Mouse (Mus musculus): ENCODE data around the gene Tbc1d10a. TPM values are rescaled to one million over a fixed set of nuclear protein-coding genes. Genes with fewer than 3 reads are reported as not detected.

The Tbc1d10a gene
- polyA plus RNA-seq, 1 experiment from 2014 or later, result 15.6 TPM

DNA sequence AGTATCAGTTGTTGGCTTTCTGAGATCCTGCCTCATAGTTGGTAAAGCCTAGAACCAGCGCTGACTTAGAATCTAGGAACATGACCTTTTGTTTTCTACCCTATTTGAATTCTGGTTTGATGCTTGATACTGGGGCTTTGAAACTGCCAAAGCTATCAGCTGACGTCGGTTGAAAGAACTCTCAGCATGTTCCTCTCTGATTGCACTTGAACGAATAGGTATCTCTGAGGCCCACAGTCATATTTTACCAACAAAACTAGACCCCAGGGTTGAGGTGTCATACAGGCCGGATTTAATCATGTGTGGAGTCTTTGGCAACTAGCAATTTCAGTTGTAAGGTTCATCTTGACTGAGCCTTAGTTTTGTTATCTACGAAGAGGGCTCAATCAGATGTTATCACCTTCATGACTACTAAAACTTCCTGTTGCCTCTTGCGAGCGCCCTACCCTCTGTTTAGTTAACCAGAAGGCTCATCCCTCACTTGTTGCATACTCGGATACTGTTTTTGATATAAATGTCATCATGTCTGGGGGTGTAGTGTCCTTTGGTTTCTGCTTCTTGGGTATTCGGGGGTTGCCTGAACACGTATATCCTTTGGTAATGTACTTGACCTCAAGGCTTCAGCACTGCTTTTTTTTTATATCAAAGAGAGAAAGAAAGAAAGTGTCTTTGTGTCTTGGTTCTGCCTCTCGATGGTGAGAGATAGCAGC is 16.6 kb downstream of the Tbc1d10a start:
- H3K9ac ChIP-seq, result no peak overlapping the region
- 62% methylated on average over 12 of the region's 12 CpGs for WGBS
- no peak overlapping the region for H3K4me3 ChIP-seq
- H3K36me3 ChIP-seq, result peaks cover 25% of the 10 kb centered on the region; the same call in 1 of the 2 replicates
- ATAC-seq (ENCODE audit: insufficient number of reproducible peaks, low FRiP score), result no peak
- no peaks in the 10 kb centered on the region for H3K27me3 ChIP-seq (replicated peaks)
- peaks cover 30% of the 10 kb centered on the region for H3K4me1 ChIP-seq (replicated peaks)
- no peak overlapping the region for H3K4me2 ChIP-seq
- peak overlapping the region; percentile 69 for H3K27ac ChIP-seq (ENCODE audit: poor library complexity, severe bottlenecking)
- H3K9me3 ChIP-seq (replicated peaks), result no peaks in the 10 kb centered on the region

GRCm38 (mm10) chr11:4203705-4204074 is 17.1 kb downstream of the Tbc1d10a start:
- Histone ChIP-seq H3K27me3 (replicated peaks) (no peaks in the 10 kb centered on the region), H3K9me3 (replicated peaks) (no peaks in the 10 kb centered on the region), H3K27ac (ENCODE audit: poor library complexity, severe bottlenecking) (peak overlapping the region; percentile 69), H3K9ac (no peak overlapping the region), H3K4me2 (no peak overlapping the region), H3K4me1 (replicated peaks) (peaks cover 30% of the 10 kb centered on the region), H3K4me3 (no peak overlapping the region), H3K36me3 (peaks cover 28% of the 10 kb centered on the region; the same call in 1 of the 2 replicates)
- ATAC-seq (ENCODE audit: insufficient number of reproducible peaks, low FRiP score), result peak; percentile 72; the same call in 1 of the 2 replicates
- WGBS, result 39% methylated on average over 2 of the region's 2 CpGs

GRCm38 (mm10) chr11:4205097-4205655 is 18.6 kb downstream of the Tbc1d10a start:
- Histone ChIP-seq H3K4me1 (replicated peaks) (peaks cover 30% of the 10 kb centered on the region), H3K36me3 (peaks cover 37% of the 10 kb centered on the region), H3K27me3 (replicated peaks) (no peaks in the 10 kb centered on the region), H3K4me3 (no peak overlapping the region), H3K9me3 (replicated peaks) (no peaks in the 10 kb centered on the region), H3K4me2 (no peak overlapping the region), H3K9ac (no peak overlapping the region), H3K27ac (ENCODE audit: poor library complexity, severe bottlenecking) (no peak overlapping the region)
- 78% methylated on average over 5 of the region's 5 CpGs for WGBS
- ATAC-seq (ENCODE audit: insufficient number of reproducible peaks, low FRiP score), result no peak

DNA sequence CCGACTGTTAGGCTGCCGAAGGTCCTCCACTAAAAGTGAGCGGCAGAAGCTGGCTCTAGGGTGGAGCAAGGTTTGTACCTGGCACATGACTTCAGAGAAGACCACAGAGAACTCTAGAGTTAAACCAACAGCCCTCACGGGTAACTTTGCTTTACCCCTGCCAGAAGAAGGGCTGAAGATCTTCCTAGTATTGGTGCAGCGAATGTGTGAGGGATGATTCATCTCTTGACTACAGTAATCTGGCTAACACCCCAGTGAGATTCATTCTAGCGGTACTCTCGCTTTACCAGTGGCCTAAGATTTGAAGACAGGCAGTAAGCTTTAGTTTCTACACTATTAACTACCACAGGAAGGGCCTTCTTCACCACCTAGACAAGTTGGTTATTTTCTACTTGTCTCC is 19.4 kb downstream of the Tbc1d10a start:
- Histone ChIP-seq H3K36me3 (peaks cover 44% of the 10 kb centered on the region), H3K4me1 (replicated peaks) (peaks cover 30% of the 10 kb centered on the region), H3K9me3 (replicated peaks) (no peaks in the 10 kb centered on the region), H3K27ac (ENCODE audit: poor library complexity, severe bottlenecking) (no peak overlapping the region), H3K4me2 (no peak overlapping the region), H3K9ac (no peak overlapping the region), H3K4me3 (no peak overlapping the region), H3K27me3 (replicated peaks) (no peaks in the 10 kb centered on the region)
- ATAC-seq (ENCODE audit: insufficient number of reproducible peaks, low FRiP score), result no peak
- 84% methylated on average over 7 of the region's 7 CpGs for WGBS

DNA sequence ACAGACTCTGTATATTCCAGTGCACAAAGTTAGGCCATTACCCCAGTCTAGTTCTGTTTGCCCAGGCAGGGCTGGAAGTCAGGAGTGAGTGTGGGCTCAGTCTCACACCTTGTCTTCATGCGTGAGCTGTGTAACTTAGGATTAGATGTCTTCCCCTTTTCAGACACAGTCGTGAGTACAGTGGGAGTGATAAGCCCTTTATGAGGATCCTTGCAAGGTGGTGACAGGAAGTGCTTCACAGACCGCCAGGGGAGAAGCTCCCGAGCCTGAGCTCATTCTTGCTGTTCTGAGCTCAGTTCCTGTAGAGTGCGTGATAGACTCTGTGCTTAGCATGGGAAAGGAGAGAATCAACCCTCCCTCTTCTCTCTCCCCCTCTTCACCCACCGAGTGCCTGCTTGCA is 20.0 kb downstream of the Tbc1d10a start:
- H3K27me3 ChIP-seq (replicated peaks), result no peaks in the 10 kb centered on the region
- WGBS, result 42% methylated on average over 6 of the region's 6 CpGs
- no peak for ATAC-seq (ENCODE audit: insufficient number of reproducible peaks, low FRiP score)
- no peak overlapping the region for H3K4me3 ChIP-seq
- peaks cover 47% of the 10 kb centered on the region for H3K36me3 ChIP-seq
- H3K4me1 ChIP-seq (replicated peaks), result peaks cover 30% of the 10 kb centered on the region
- no peak overlapping the region for H3K4me2 ChIP-seq
- no peak overlapping the region for H3K9ac ChIP-seq
- no peaks in the 10 kb centered on the region for H3K9me3 ChIP-seq (replicated peaks)
- no peak overlapping the region for H3K27ac ChIP-seq (ENCODE audit: poor library complexity, severe bottlenecking)

DNA sequence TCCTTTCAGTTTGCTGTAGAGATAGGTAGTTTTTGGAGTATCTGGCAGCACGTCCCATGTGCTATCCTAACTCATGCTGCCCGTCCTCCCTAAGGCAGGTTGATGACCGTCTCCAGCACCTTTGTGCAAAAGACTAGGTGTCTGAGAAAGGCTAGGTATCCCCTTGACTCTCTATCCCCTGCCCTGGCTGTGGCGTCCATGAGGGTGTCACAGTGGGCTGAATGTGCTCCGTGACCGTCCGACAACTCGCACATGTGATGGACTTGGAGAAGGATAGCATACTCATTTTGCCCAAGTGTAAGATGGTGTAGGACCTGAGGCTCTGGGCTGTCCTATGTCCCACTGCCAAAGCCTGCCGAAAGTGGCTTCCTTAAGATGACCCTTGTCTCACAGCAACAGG is 21.1 kb downstream of the Tbc1d10a start:
- H3K9me3 ChIP-seq (replicated peaks), result no peaks in the 10 kb centered on the region
- 84% methylated on average over 9 of the region's 9 CpGs for WGBS
- no peak overlapping the region for H3K4me3 ChIP-seq
- H3K9ac ChIP-seq, result no peak overlapping the region
- H3K4me2 ChIP-seq, result no peak overlapping the region
- H3K36me3 ChIP-seq, result peaks cover 56% of the 10 kb centered on the region
- no peaks in the 10 kb centered on the region for H3K27me3 ChIP-seq (replicated peaks)
- ATAC-seq (ENCODE audit: insufficient number of reproducible peaks, low FRiP score), result no peak
- H3K4me1 ChIP-seq (replicated peaks), result peaks cover 25% of the 10 kb centered on the region
- no peak overlapping the region for H3K27ac ChIP-seq (ENCODE audit: poor library complexity, severe bottlenecking)

DNA sequence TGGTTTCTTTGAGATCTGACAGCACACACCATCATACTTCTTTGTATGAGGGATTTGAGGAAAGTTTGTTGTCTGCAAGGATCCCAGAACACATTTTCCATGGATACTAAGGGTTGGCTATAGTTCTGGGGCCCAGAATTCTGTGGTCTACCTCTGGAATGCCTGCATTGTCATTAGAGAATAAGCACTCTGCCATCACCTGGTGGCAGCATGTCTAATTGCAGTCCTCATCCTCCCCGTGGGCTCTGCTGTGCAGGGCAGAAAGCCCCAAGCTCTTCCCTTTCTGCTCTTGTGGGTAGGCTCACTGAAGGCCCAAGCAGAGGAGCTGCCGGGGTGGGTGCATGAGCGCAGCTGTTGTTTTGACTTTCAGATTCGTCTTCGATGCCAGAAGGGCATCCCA is 23.0 kb downstream of the Tbc1d10a start:
- ATAC-seq (ENCODE audit: insufficient number of reproducible peaks, low FRiP score), result no peak
- 71% methylated on average over 5 of the region's 5 CpGs for WGBS
- H3K36me3 ChIP-seq, result peaks cover 75% of the 10 kb centered on the region

GRCm38 (mm10) chr11:4210786-4211185 is 24.2 kb downstream of the Tbc1d10a start:
- Histone ChIP-seq H3K4me1 (replicated peaks) (peaks cover 9% of the 10 kb centered on the region), H3K27me3 (replicated peaks) (no peaks in the 10 kb centered on the region), H3K4me3 (no peak overlapping the region), H3K36me3 (peaks cover 76% of the 10 kb centered on the region), H3K27ac (ENCODE audit: poor library complexity, severe bottlenecking) (no peak overlapping the region), H3K4me2 (no peak overlapping the region), H3K9me3 (replicated peaks) (no peaks in the 10 kb centered on the region), H3K9ac (no peak overlapping the region)
- ATAC-seq (ENCODE audit: insufficient number of reproducible peaks, low FRiP score), result no peak
- 69% methylated on average over 1 of the region's 1 CpGs for WGBS

More for the DNA sequence above, 23.0 kb downstream of the Tbc1d10a start:
- Histone ChIP-seq H3K27ac (ENCODE audit: poor library complexity, severe bottlenecking) (no peak overlapping the region), H3K9ac (no peak overlapping the region), H3K4me3 (no peak overlapping the region), H3K9me3 (replicated peaks) (no peaks in the 10 kb centered on the region), H3K4me2 (no peak overlapping the region), H3K4me1 (replicated peaks) (peaks cover 14% of the 10 kb centered on the region; the same call in 1 of the 2 replicates), H3K27me3 (replicated peaks) (no peaks in the 10 kb centered on the region)

- WGBS, result 75% methylated on average over 10 of the region's 10 CpGs
Measured at GRCm38 (mm10) chr11:4213107-4213506, 26.5 kb downstream of the Tbc1d10a start.

GRCm38 (mm10) chr11:4214572-4214971 is 28.0 kb downstream of the Tbc1d10a start:
- H3K4me1 ChIP-seq (replicated peaks), result peaks cover 15% of the 10 kb centered on the region
- 95% methylated on average over 14 of the region's 14 CpGs for WGBS
- H3K9me3 ChIP-seq (replicated peaks), result no peaks in the 10 kb centered on the region
- H3K27ac ChIP-seq (ENCODE audit: poor library complexity, severe bottlenecking), result no peak overlapping the region
- peaks cover 50% of the 10 kb centered on the region for H3K36me3 ChIP-seq
- no peak for ATAC-seq (ENCODE audit: insufficient number of reproducible peaks, low FRiP score)
- no peak overlapping the region for H3K4me3 ChIP-seq
- H3K4me2 ChIP-seq, result no peak overlapping the region
- H3K9ac ChIP-seq, result no peak overlapping the region
- H3K27me3 ChIP-seq (replicated peaks), result no peaks in the 10 kb centered on the region

More at GRCm38 (mm10) chr11:4213107-4213506, 26.5 kb downstream of the Tbc1d10a start:
- Histone ChIP-seq H3K27me3 (replicated peaks) (no peaks in the 10 kb centered on the region), H3K4me2 (no peak overlapping the region), H3K9me3 (replicated peaks) (no peaks in the 10 kb centered on the region), H3K4me3 (no peak overlapping the region), H3K27ac (ENCODE audit: poor library complexity, severe bottlenecking) (no peak overlapping the region), H3K4me1 (replicated peaks) (peaks cover 10% of the 10 kb centered on the region), H3K36me3 (peaks cover 57% of the 10 kb centered on the region), H3K9ac (no peak overlapping the region)
- no peak for ATAC-seq (ENCODE audit: insufficient number of reproducible peaks, low FRiP score)

- no peak overlapping the region for H3K4me3 ChIP-seq
- H3K27me3 ChIP-seq (replicated peaks), result no peaks in the 10 kb centered on the region
- 75% methylated on average over 10 of the region's 10 CpGs for WGBS
- no peak overlapping the region for H3K9ac ChIP-seq
- ATAC-seq (ENCODE audit: insufficient number of reproducible peaks, low FRiP score), result no peak
- no peaks in the 10 kb centered on the region for H3K9me3 ChIP-seq (replicated peaks)
- peaks cover 15% of the 10 kb centered on the region for H3K4me1 ChIP-seq (replicated peaks)
- no peak overlapping the region for H3K4me2 ChIP-seq
- H3K36me3 ChIP-seq, result peaks cover 45% of the 10 kb centered on the region
- H3K27ac ChIP-seq (ENCODE audit: poor library complexity, severe bottlenecking), result no peak overlapping the region
Measured at GRCm38 (mm10) chr11:4215061-4215460, 28.5 kb downstream of the Tbc1d10a start.

Data from heart, embryonic 12.5 days (tissue).